Mouse (Mus musculus) E14TG2a.4 (cell line): ENCODE results near the gene Zfp92.

ENCODE experiments used
- H3K27me3 ChIP-seq: 2 replicates; pipeline ENCODE4 v1.6.1; 2014; ENCODE audit warnings: low read length, control low read depth; ENCODE audit not compliant: insufficient read depth
- H3K36me3 ChIP-seq: 2 replicates; pipeline ENCODE4 v1.6.1; 2014; ENCODE audit warnings: low read length, control low read depth; ENCODE audit not compliant: insufficient read depth
- H3K4me1 ChIP-seq: replicated peaks from 2 replicates; pipeline ENCODE4 v1.6.1; 2014; ENCODE audit warnings: low read depth, low read length, control low read depth
- H3K4me3 ChIP-seq: replicated peaks from 2 replicates; pipeline ENCODE4 v1.5.1; 2014; ENCODE audit warnings: mild to moderate bottlenecking, low read length
- H3K9me3 ChIP-seq: 2 replicates; pipeline ENCODE4 v1.6.1; 2014; ENCODE audit warnings: low read length, control low read depth
- CTCF ChIP-seq: conservative IDR thresholded peaks from 2 replicates; pipeline ENCODE4 v1.5.1; 2014; ENCODE audit warnings: low read length
- NANOG ChIP-seq: IDR thresholded peaks from 2 replicates; pipeline ENCODE4 v1.6.1; 2014; ENCODE audit warnings: borderline replicate concordance, low read length, mixed read lengths
- POU5F1 ChIP-seq: IDR thresholded peaks from 2 replicates; pipeline ENCODE4 v1.6.1; 2014; ENCODE audit warnings: low read length, borderline replicate concordance

Zfp92 gene

DNA sequence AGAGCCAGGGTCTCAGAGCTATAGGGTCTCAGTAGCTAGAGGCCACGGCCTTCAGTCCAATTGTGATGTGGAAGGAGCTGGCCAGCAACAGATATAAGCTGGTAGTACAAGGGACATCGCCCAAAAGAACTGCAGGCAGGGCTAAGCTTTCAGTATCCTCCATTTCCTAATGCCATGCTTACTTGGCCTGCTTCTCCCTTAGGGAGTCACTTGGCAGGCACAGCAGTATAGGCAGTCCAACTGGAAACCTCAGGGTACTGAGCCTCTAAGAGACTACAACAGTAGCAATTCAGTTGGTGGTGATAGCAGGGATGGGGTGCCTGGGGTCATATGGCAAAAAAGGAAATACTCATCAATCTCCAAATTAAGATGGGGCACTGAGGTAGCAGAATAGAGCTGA lies 66.6 kb downstream of the Zfp92 start:
- Histone ChIP-seq H3K4me1 (no peaks in the 10 kb centered on the region), H3K36me3 (no peaks in the 10 kb centered on the region), H3K9me3 (no peaks in the 10 kb centered on the region), H3K27me3 (peaks cover 9% of the 10 kb centered on the region; the same call in 1 of the 2 replicates), H3K4me3 (no peak overlapping the region)
- TF ChIP-seq CTCF (no peak), NANOG (no peak), POU5F1 (no peak)
